Mouse (Mus musculus): Measurements from ENCODE around the gene Ankrd54. TPM values are rescaled to one million over a fixed set of nuclear protein-coding genes. Genes with fewer than 3 reads are reported as not detected.
"Not testable (repeated sequence)": the region's sequence is repeated elsewhere in the genome, so short reads cannot be mapped to it uniquely, and the experiment has no call there.

Gene Ankrd54
- polyA plus RNA-seq, 1 experiment from 2014 or later, result 77.9 TPM

GRCm38 (mm10) chr15:79011550-79011949 lies 51.1 kb downstream of the Ankrd54 start:
- Histone ChIP-seq H3K4me3 (no peak overlapping the region), H3K27ac (no peak overlapping the region), H3K4me1 (peaks cover 29% of the 10 kb centered on the region), H3K27me3 (ENCODE audit: low read depth, poor library complexity, severe bottlenecking) (no peaks in the 10 kb centered on the region), H3K36me3 (peaks cover 13% of the 10 kb centered on the region), H3K9me3 (replicated peaks) (no peaks in the 10 kb centered on the region)
- DNase-seq (ENCODE audit: low spot score), result no peak
- 56% methylated on average over 10 of the region's 10 CpGs for WGBS

DNA sequence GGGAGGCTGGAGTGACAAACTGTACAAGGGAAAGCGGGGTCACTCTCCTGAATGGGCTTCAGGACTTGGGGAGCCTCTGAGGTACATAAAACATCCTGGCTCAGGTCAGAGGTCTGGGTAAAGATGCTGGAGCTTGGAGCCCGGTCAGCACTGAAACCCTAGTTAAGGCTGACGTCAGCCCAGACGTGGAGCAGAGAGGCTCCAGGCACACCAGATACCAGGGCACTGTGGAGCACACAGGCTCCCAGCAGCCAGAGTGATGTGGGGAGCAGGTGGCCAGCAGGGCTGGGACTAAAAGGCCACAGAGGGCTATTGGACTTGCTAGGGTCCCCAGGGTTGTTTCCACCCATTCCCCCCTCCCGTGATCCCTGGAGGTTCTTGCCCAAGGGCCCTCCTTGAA lies 53.0 kb downstream of the Ankrd54 start:
- Histone ChIP-seq H3K36me3 (peaks cover 31% of the 10 kb centered on the region), H3K4me3 (no peak overlapping the region), H3K27me3 (ENCODE audit: low read depth, poor library complexity, severe bottlenecking) (no peaks in the 10 kb centered on the region), H3K27ac (no peak overlapping the region), H3K9me3 (replicated peaks) (no peaks in the 10 kb centered on the region), H3K4me1 (peaks cover 29% of the 10 kb centered on the region)
- 72% methylated on average over 5 of the region's 5 CpGs for WGBS
- no peak for DNase-seq (ENCODE audit: low spot score)

GRCm38 (mm10) chr15:79007836-79008235 lies 54.9 kb downstream of the Ankrd54 start:
- H3K9me3 ChIP-seq (replicated peaks); H3K4me3 ChIP-seq; DNase-seq (ENCODE audit: low spot score); H3K27ac ChIP-seq; H3K27me3 ChIP-seq (ENCODE audit: low read depth, poor library complexity, severe bottlenecking): not testable (repeated sequence)
- Histone ChIP-seq H3K36me3 (peaks cover 50% of the 10 kb centered on the region), H3K4me1 (peaks cover 24% of the 10 kb centered on the region)
- 89% methylated on average over 6 of the region's 6 CpGs for WGBS

DNA sequence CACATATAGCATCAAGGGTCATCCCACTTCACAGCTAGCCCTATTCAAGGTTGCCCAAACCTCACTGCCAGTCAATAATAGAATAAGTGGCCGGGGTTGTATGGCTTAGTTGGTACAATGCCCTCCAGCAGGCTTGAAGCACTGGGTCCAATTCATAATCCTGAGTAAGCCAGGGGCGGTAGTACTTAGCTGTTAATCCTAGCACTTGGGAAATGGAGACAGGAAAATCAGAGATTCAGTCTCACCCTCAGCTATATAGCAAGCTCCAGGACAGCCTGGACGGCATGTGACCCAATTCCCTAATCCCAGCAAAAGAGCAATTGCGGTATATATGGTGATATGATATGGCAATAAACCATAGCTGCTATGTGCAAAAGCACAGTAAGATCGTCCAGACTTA lies 55.6 kb downstream of the Ankrd54 start:
- H3K36me3 ChIP-seq, result peaks cover 58% of the 10 kb centered on the region
- peaks cover 25% of the 10 kb centered on the region for H3K4me1 ChIP-seq
- 94% methylated on average over 5 of the region's 5 CpGs for WGBS

DNA sequence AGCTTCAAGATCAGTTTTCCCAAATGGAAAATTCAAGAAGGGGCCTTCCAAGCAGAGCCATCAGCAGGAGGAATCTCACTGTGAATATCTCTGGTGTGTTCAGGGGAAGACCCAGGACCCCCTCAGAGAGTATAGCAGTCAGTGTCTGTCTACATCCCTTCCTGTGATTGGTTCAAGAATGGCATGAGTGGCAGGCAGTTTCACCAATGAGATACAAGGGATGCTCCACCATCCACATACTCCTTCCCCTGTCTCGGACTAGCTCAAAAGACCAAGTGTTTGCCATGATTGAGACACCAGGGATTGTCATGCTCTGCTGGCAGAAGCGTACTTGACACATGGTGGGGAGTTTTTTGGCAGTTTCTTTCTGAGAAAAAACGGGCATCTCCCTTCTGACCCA lies 56.1 kb downstream of the Ankrd54 start:
- Histone ChIP-seq H3K9me3 (replicated peaks) (no peaks in the 10 kb centered on the region), H3K4me3 (no peak overlapping the region), H3K4me1 (peaks cover 23% of the 10 kb centered on the region), H3K36me3 (peaks cover 62% of the 10 kb centered on the region), H3K27me3 (ENCODE audit: low read depth, poor library complexity, severe bottlenecking) (no peaks in the 10 kb centered on the region), H3K27ac (no peak overlapping the region)
- no peak for DNase-seq (ENCODE audit: low spot score)
- 84% methylated on average over 3 of the region's 3 CpGs for WGBS

More for the DNA sequence above, 55.6 kb downstream of the Ankrd54 start:
- DNase-seq (ENCODE audit: low spot score), result no peak
- Histone ChIP-seq H3K27me3 (ENCODE audit: low read depth, poor library complexity, severe bottlenecking) (no peaks in the 10 kb centered on the region), H3K4me3 (no peak overlapping the region), H3K27ac (no peak overlapping the region), H3K9me3 (replicated peaks) (no peaks in the 10 kb centered on the region)

GRCm38 (mm10) chr15:79005581-79005980 lies 57.1 kb downstream of the Ankrd54 start:
- Histone ChIP-seq H3K9me3 (replicated peaks) (no peaks in the 10 kb centered on the region), H3K4me1 (peaks cover 19% of the 10 kb centered on the region), H3K4me3 (no peak overlapping the region), H3K27me3 (ENCODE audit: low read depth, poor library complexity, severe bottlenecking) (no peaks in the 10 kb centered on the region), H3K27ac (no peak overlapping the region), H3K36me3 (peaks cover 73% of the 10 kb centered on the region)
- no peak for DNase-seq (ENCODE audit: low spot score)
- WGBS, result 91% methylated on average over 9 of the region's 9 CpGs

Other genes with a start within 250 kb of the Ankrd54 start
- 18.8 and 22.0 TPM in 2 replicates for gene Cdc42ep1, start 220.3 kb downstream of the Ankrd54 start, polyA plus RNA-seq (2016; fragmentation: Nextera tagmentation; extraction: Ambion mirVana)
- gene Lgals2, start 207.4 kb downstream of the Ankrd54 start, polyA plus RNA-seq (2016; fragmentation: Nextera tagmentation; extraction: Ambion mirVana), result not detected in 2 replicates
- 49.9 and 56.5 TPM in 2 replicates for gene Gga1, start 185.7 kb downstream of the Ankrd54 start, polyA plus RNA-seq (2016; fragmentation: Nextera tagmentation; extraction: Ambion mirVana)
- 0.13 and 0.51 TPM in 2 replicates for gene Gm49510, start 163.2 kb downstream of the Ankrd54 start, polyA plus RNA-seq (2016; fragmentation: Nextera tagmentation; extraction: Ambion mirVana)
- gene Sh3bp1, start 163.1 kb downstream of the Ankrd54 start, polyA plus RNA-seq (2016; fragmentation: Nextera tagmentation; extraction: Ambion mirVana), result 51.1 and 51.2 TPM in 2 replicates
- gene Pdxp, start 149.0 kb downstream of the Ankrd54 start, polyA plus RNA-seq (2016; fragmentation: Nextera tagmentation; extraction: Ambion mirVana), result 37.1 and 40.8 TPM in 2 replicates
- gene Lgals1, start 136.2 kb downstream of the Ankrd54 start, polyA plus RNA-seq (2016; fragmentation: Nextera tagmentation; extraction: Ambion mirVana), result 292 and 458 TPM in 2 replicates
- gene Nol12, start 128.0 kb downstream of the Ankrd54 start, polyA plus RNA-seq (2016; fragmentation: Nextera tagmentation; extraction: Ambion mirVana), result 70.6 and 84.9 TPM in 2 replicates
- 47.9 and 54.6 TPM in 2 replicates for gene Triobp, start 115.2 kb downstream of the Ankrd54 start, polyA plus RNA-seq (2016; fragmentation: Nextera tagmentation; extraction: Ambion mirVana)
- 330 and 448 TPM in 2 replicates for gene H1f0, start 34.4 kb downstream of the Ankrd54 start, polyA plus RNA-seq (2016; fragmentation: Nextera tagmentation; extraction: Ambion mirVana)
- 0.13 TPM in 1 of 2 replicates, not detected in the other for gene Galr3, start 21.0 kb downstream of the Ankrd54 start, polyA plus RNA-seq (2016; fragmentation: Nextera tagmentation; extraction: Ambion mirVana)
- 278 and 295 TPM in 2 replicates for gene Eif3l, start 12.3 kb upstream of the Ankrd54 start, polyA plus RNA-seq (2016; fragmentation: Nextera tagmentation; extraction: Ambion mirVana)
- 6.8 and 9.7 TPM in 2 replicates for gene Micall1, start 46.0 kb upstream of the Ankrd54 start, polyA plus RNA-seq (2016; fragmentation: Nextera tagmentation; extraction: Ambion mirVana)
- gene Polr2f, start 78.1 kb upstream of the Ankrd54 start, polyA plus RNA-seq (2016; fragmentation: Nextera tagmentation; extraction: Ambion mirVana), result 351 and 426 TPM in 2 replicates
- 5.2 and 5.7 TPM in 2 replicates for gene 1700088E04Rik, start 78.4 kb upstream of the Ankrd54 start, polyA plus RNA-seq (2016; fragmentation: Nextera tagmentation; extraction: Ambion mirVana)
- gene Sox10, start 102.3 kb upstream of the Ankrd54 start, polyA plus RNA-seq (2016; fragmentation: Nextera tagmentation; extraction: Ambion mirVana), result 0.75 and 1.8 TPM in 2 replicates
- gene Pick1, start 166.3 kb upstream of the Ankrd54 start, polyA plus RNA-seq (2016; fragmentation: Nextera tagmentation; extraction: Ambion mirVana), result 38.3 and 52.5 TPM in 2 replicates
- gene Gm49486, start 166.5 kb upstream of the Ankrd54 start, polyA plus RNA-seq (2016; fragmentation: Nextera tagmentation; extraction: Ambion mirVana), result 0.11 and 0.48 TPM in 2 replicates
- 0.16 TPM in 1 of 2 replicates, not detected in the other for gene Slc16a8, start 191.9 kb upstream of the Ankrd54 start, polyA plus RNA-seq (2016; fragmentation: Nextera tagmentation; extraction: Ambion mirVana)
- 2.6 and 3.1 TPM in 2 replicates for gene Baiap2l2, start 222.6 kb upstream of the Ankrd54 start, polyA plus RNA-seq (2016; fragmentation: Nextera tagmentation; extraction: Ambion mirVana)